Mouse (Mus musculus) mammary gland, adult 2 months (tissue): ENCODE data around the gene Hs3st4. TPM values are rescaled to one million over a fixed set of nuclear protein-coding genes. Genes with fewer than 3 reads are reported as not detected.

Source experiments
- polyA plus RNA-seq: library from polyadenylated mRNA; depleted of rRNA; stranded (reverse); fragments of >200 nt; gene quantifications from 2 replicates; pipeline ENCODE4 v1.2.3, GENCODE M21; 2012; ENCODE audit warnings: low replicate concordance; rRNA removed

Gene Hs3st4
- polyA plus RNA-seq, result not detected in 2 replicates

GRCm38 (mm10) chr7:123982461-123983038 is at the start of gene Hs3st4:
Gene Hs3st4 (plus strand): TSS chr7:123982869.

